Comparison of ENCODE assay signal across 7 mouse cellular contexts in the genomic region with DNA sequence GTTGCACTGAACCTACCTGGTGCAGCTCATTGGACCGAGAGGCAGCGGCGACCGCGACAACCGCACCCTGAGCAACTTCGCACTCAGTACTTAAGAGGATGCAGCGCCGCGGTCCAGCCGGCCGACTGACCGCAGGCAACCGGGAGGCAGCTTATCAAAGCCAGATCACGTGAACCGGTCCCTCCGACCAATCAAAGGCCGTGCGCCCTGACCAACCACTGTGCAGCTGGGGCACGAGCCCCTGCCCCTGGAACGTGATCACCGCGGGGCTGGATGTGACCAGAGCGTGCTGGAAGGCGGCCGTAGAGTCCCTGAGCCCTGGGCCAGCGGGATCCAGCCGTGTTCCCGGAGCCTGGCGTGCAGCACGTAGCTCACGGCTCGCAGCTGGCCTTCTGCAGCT. TPM values are rescaled to one million over a fixed set of nuclear protein-coding genes. Genes with fewer than 3 reads are reported as not detected.
A peak's percentile ranks its signal among the peaks of the same experiment; 100 is the strongest.
DNase-seq lines count a peak whose midpoint lies in the region; ATAC-seq lines count a peak whose summit lies in the region.

A gene (minus strand): TSS at position 117 of the 400 bp plus-strand sequence.

- H3K27me3 ChIP-seq in embryonic facial prominence, embryonic 14.5 days (replicated peaks; ENCODE audit: control insufficient read depth, insufficient read depth, low read length): no peaks in the 10 kb centered on the region
- H3K27me3 ChIP-seq in heart, embryonic 10.5 days (ENCODE audit: insufficient read depth, poor library complexity, severe bottlenecking): no peaks in the 10 kb centered on the region
- H3K27me3 ChIP-seq in kidney, embryonic 14.5 days (ENCODE audit: control insufficient read depth, insufficient read depth, low read length): no peaks in the 10 kb centered on the region
- no peaks in the 10 kb centered on the region for H3K27me3 ChIP-seq in limb, embryonic 13.5 days
- H3K27me3 ChIP-seq in midbrain, embryonic 15.5 days (replicated peaks): no peaks in the 10 kb centered on the region
- H3K27me3 ChIP-seq in splenic B cell, adult 2 months (ENCODE audit: control insufficient read depth, insufficient read depth, low read length, poor library complexity, severe bottlenecking): no peaks in the 10 kb centered on the region

- H3K4me2 ChIP-seq in embryonic facial prominence, embryonic 14.5 days (ENCODE audit: low read depth, low read length): peak within 1 kb of the TSS; percentile 66
- H3K4me2 ChIP-seq in kidney, embryonic 14.5 days (replicated peaks; ENCODE audit: low read depth, low read length): peak within 1 kb of the TSS; percentile 60
- peak within 1 kb of the TSS; percentile 76 for H3K4me2 ChIP-seq in limb, embryonic 13.5 days (replicated peaks)
- H3K4me2 ChIP-seq in midbrain, embryonic 15.5 days: peak within 1 kb of the TSS; percentile 88

- DNase-seq in brain, adult 2 months (ENCODE audit: low read depth, low spot score): peak; percentile 93
- DNase-seq in embryonic facial prominence, embryonic 14.5 days (ENCODE audit: low spot score): peak; percentile 97
- peak; percentile 99 for DNase-seq in heart, embryonic 10.5 days (ENCODE audit: low spot score)
- peak; percentile 1 for DNase-seq in splenic B cell, adult 2 months (ENCODE audit: low read depth, low spot score)

- 0% methylated on average over 29 of the region's 33 CpGs for WGBS in embryonic facial prominence, embryonic 14.5 days
- WGBS in heart, embryonic 10.5 days: under 1% methylated on average over 33 of the region's 33 CpGs
- under 1% methylated on average over 33 of the region's 33 CpGs for WGBS in kidney, embryonic 14.5 days
- under 1% methylated on average over 33 of the region's 33 CpGs for WGBS in limb, embryonic 13.5 days
- under 1% methylated on average over 33 of the region's 33 CpGs for WGBS in midbrain, embryonic 15.5 days

- peaks cover 21% of the 10 kb centered on the region for H3K36me3 ChIP-seq in embryonic facial prominence, embryonic 14.5 days (ENCODE audit: control insufficient read depth, insufficient read depth, low read length)
- peaks cover 22% of the 10 kb centered on the region; the same call in 1 of the 2 replicates for H3K36me3 ChIP-seq in heart, embryonic 10.5 days
- no peaks in the 10 kb centered on the region; the same call in 1 of the 2 replicates for H3K36me3 ChIP-seq in kidney, embryonic 14.5 days (ENCODE audit: control insufficient read depth, insufficient read depth, low read length)
- peaks cover 18% of the 10 kb centered on the region for H3K36me3 ChIP-seq in limb, embryonic 13.5 days
- no peaks in the 10 kb centered on the region for H3K36me3 ChIP-seq in midbrain, embryonic 15.5 days (replicated peaks)
- H3K36me3 ChIP-seq in splenic B cell, adult 2 months (ENCODE audit: control insufficient read depth, insufficient read depth, low read length, poor library complexity, severe bottlenecking): no peaks in the 10 kb centered on the region

- H3K9ac ChIP-seq in embryonic facial prominence, embryonic 14.5 days (ENCODE audit: low read depth, low read length): peak within 1 kb of the TSS; percentile 78
- peak within 1 kb of the TSS; percentile 70 for H3K9ac ChIP-seq in kidney, embryonic 14.5 days (ENCODE audit: low read depth, low read length)
- peak within 1 kb of the TSS; percentile 75 for H3K9ac ChIP-seq in limb, embryonic 13.5 days
- peak within 1 kb of the TSS; percentile 47 for H3K9ac ChIP-seq in midbrain, embryonic 15.5 days

- peak within 1 kb of the TSS; percentile 47 for H3K4me3 ChIP-seq in embryonic facial prominence, embryonic 14.5 days (ENCODE audit: low read depth, low read length)
- peak within 1 kb of the TSS; percentile 68 for H3K4me3 ChIP-seq in heart, embryonic 10.5 days
- peak within 1 kb of the TSS; percentile 41 for H3K4me3 ChIP-seq in kidney, embryonic 14.5 days (ENCODE audit: low read length)
- H3K4me3 ChIP-seq in limb, embryonic 13.5 days: peak within 1 kb of the TSS; percentile 59
- H3K4me3 ChIP-seq in midbrain, embryonic 15.5 days: peak within 1 kb of the TSS; percentile 50

- H3K27ac ChIP-seq in embryonic facial prominence, embryonic 14.5 days (replicated peaks; ENCODE audit: low read depth, low read length): peak within 1 kb of the TSS; percentile 89
- peak within 1 kb of the TSS; percentile 91 for H3K27ac ChIP-seq in heart, embryonic 10.5 days
- H3K27ac ChIP-seq in kidney, embryonic 14.5 days (ENCODE audit: low read depth, low read length): peak within 1 kb of the TSS; percentile 90
- peak within 1 kb of the TSS; percentile 89 for H3K27ac ChIP-seq in limb, embryonic 13.5 days
- peak within 1 kb of the TSS; percentile 52 for H3K27ac ChIP-seq in midbrain, embryonic 15.5 days

- peak; percentile 99 for ATAC-seq in embryonic facial prominence, embryonic 14.5 days (ENCODE audit: low read depth)
- ATAC-seq in kidney, embryonic 14.5 days (ENCODE audit: low FRiP score, low TSS enrichment): peak; percentile 100
- peak; percentile 98 for ATAC-seq in limb, embryonic 13.5 days (ENCODE audit: low FRiP score, low read depth)
- ATAC-seq in midbrain, embryonic 15.5 days (replicated peaks): peak; percentile 99

- H3K4me1 ChIP-seq in embryonic facial prominence, embryonic 14.5 days (ENCODE audit: control insufficient read depth, insufficient read depth, low read length): 0 out of 2 replicates have a peak, but pooled peaks cover 4% of the 10 kb centered on the region
- peaks cover 12% of the 10 kb centered on the region for H3K4me1 ChIP-seq in heart, embryonic 10.5 days
- H3K4me1 ChIP-seq in kidney, embryonic 14.5 days (ENCODE audit: control insufficient read depth, insufficient read depth, low read length): no peaks in the 10 kb centered on the region
- H3K4me1 ChIP-seq in limb, embryonic 13.5 days: 0 out of 2 replicates have a peak, but pooled peaks cover 7% of the 10 kb centered on the region
- H3K4me1 ChIP-seq in midbrain, embryonic 15.5 days: peaks cover 8% of the 10 kb centered on the region; the same call in 1 of the 2 replicates

- H3K9me3 ChIP-seq in embryonic facial prominence, embryonic 14.5 days (ENCODE audit: control insufficient read depth, low read length): no peaks in the 10 kb centered on the region
- H3K9me3 ChIP-seq in heart, embryonic 10.5 days: no peaks in the 10 kb centered on the region
- H3K9me3 ChIP-seq in kidney, embryonic 14.5 days (ENCODE audit: control insufficient read depth, low read length): no peaks in the 10 kb centered on the region
- H3K9me3 ChIP-seq in limb, embryonic 13.5 days: 0 out of 2 replicates have a peak, but pooled peaks cover 4% of the 10 kb centered on the region
- H3K9me3 ChIP-seq in midbrain, embryonic 15.5 days: no peaks in the 10 kb centered on the region

RNA-seq across cellular contexts. Expression of the gene that starts here (rescaled TPM):
- polyA plus RNA-seq in embryonic facial prominence, embryonic 14.5 days (2014; fragmentation: Nextera tagmentation; extraction: Ambion mirVana): 20.9 and 23.7 TPM in 2 replicates
- polyA plus RNA-seq in heart, embryonic 10.5 days (2016; fragmentation: Nextera tagmentation; extraction: Ambion mirVana): 31.3 and 46.9 TPM in 2 replicates
- 10.1 and 16.7 TPM in 2 replicates for polyA plus RNA-seq in kidney, embryonic 14.5 days (2014; fragmentation: Nextera tagmentation; extraction: Ambion mirVana)
- 8.9 and 11.4 TPM in 2 replicates for polyA plus RNA-seq in limb, embryonic 13.5 days (2015; fragmentation: Nextera tagmentation; extraction: Ambion mirVana)
- 15.6 and 17.3 TPM in 2 replicates for polyA plus RNA-seq in midbrain, embryonic 15.5 days (2015; fragmentation: Nextera tagmentation; extraction: Ambion mirVana)

Comparison
In these comparisons a context has a peak if more than half of its experiments do, and no peak if none do; other contexts are left out.
1. Peak in every context shown above with its lines: DNase-seq, ATAC-seq, H3K4me3 ChIP-seq and H3K27ac ChIP-seq.
2. DNase-seq: peak in every context shown above with its lines; median percentile 99 in heart, embryonic 10.5 days; 97 in embryonic facial prominence, embryonic 14.5 days; 93 in brain, adult 2 months; 1 in splenic B cell, adult 2 months.